Mouse (Mus musculus) heart, adult 8-10 months (tissue): ENCODE data around the gene Bmp8b. TPM values are rescaled to one million over a fixed set of nuclear protein-coding genes. Genes with fewer than 3 reads are reported as not detected.

Source experiments
- total RNA-seq, 4 experiments: library from RNA; stranded (reverse); gene quantifications; 2 replicates each; pipeline ENCODE4 v1.2.4; 2022

The Bmp8b gene
- total RNA-seq, 4 experiments from 2014 or later: not detected

Other genes starting within 250 kb of the Bmp8b start
- gene Cap1, start 219.1 kb upstream of the Bmp8b start, total RNA-seq: 10 to 100 TPM; 38.4 to 47.9 (median 42.1) TPM
- gene Mfsd2a, start 144.0 kb upstream of the Bmp8b start, total RNA-seq: not detected
- gene Mycl, start 109.5 kb upstream of the Bmp8b start, total RNA-seq: under 1 TPM in 2 of 4 experiments, not detected in 2; 0.14 to 0.25 TPM
- gene Trit1, start 88.6 kb upstream of the Bmp8b start, total RNA-seq: 1 to 10 TPM; 5.6 to 8.0 (median 6.6) TPM
- not detected for gene Oxct2b, start 11.1 kb downstream of the Bmp8b start, total RNA-seq
- gene Ppie, start 34.8 kb downstream of the Bmp8b start, total RNA-seq: 10 to 100 TPM; 22.0 to 27.8 (median 24.1) TPM
- gene Hpcal4, start 78.1 kb downstream of the Bmp8b start, total RNA-seq: under 1 TPM; 0.14 to 0.25 (median 0.19) TPM
- 10 to 100 TPM; 48.9 to 75.3 (median 70.1) TPM for gene Nt5c1a, start 96.3 kb downstream of the Bmp8b start, total RNA-seq
- gene Heyl, start 128.4 kb downstream of the Bmp8b start, total RNA-seq: 10 to 100 TPM in 3 of 4 experiments, 1 to 10 TPM in 1; 9.7 to 11.7 (median 10.9) TPM
- gene Pabpc4, start 157.2 kb downstream of the Bmp8b start, total RNA-seq: 100 to 1,000 TPM; 323 to 392 (median 367) TPM
- gene Oxct2a, start 218.5 kb downstream of the Bmp8b start, total RNA-seq: not detected
- not detected for gene Bmp8a, start 238.1 kb downstream of the Bmp8b start, total RNA-seq